Mouse (Mus musculus) retina, embryonic 14.5 days (tissue): ENCODE results near the gene Npff.
A peak's percentile ranks its signal among the peaks of the same experiment; 100 is the strongest.

Experiments used
- DNase-seq: peaks from one replicate; pipeline ENCODE4 v3.0.0-alpha.2; 2015; ENCODE audit warnings: low spot score

The Npff gene

GRCm38 (mm10) chr15:102524892-102525485 is at the start of gene Npff:
Npff (minus strand) TSS chr15:102524942.
- DNase-seq: peak; percentile 94

- no peak for DNase-seq
Observed at GRCm38 (mm10) chr15:102572081-102572480, 47.3 kb upstream of the Npff start.

GRCm38 (mm10) chr15:102567849-102568248 is 43.1 kb upstream of the Npff start:
- DNase-seq: no peak

- no peak for DNase-seq
Observed at GRCm38 (mm10) chr15:102563681-102564080, 38.9 kb upstream of the Npff start.

GRCm38 (mm10) chr15:102563061-102563460 is 38.3 kb upstream of the Npff start:
- DNase-seq: no peak

GRCm38 (mm10) chr15:102562491-102562890 is 37.7 kb upstream of the Npff start:
- no peak for DNase-seq

- DNase-seq: no peak
Observed at GRCm38 (mm10) chr15:102557580-102557979, 32.8 kb upstream of the Npff start.

GRCm38 (mm10) chr15:102555581-102555980 is 30.8 kb upstream of the Npff start:
- DNase-seq: no peak

GRCm38 (mm10) chr15:102552599-102552998 is 27.9 kb upstream of the Npff start:
- no peak for DNase-seq

GRCm38 (mm10) chr15:102547478-102547877 is 22.7 kb upstream of the Npff start:
- DNase-seq: no peak

- no peak for DNase-seq
Observed at GRCm38 (mm10) chr15:102546677-102547427, 22.1 kb upstream of the Npff start.

GRCm38 (mm10) chr15:102546246-102546645 is 21.5 kb upstream of the Npff start:
- no peak for DNase-seq

- DNase-seq: no peak
Observed at GRCm38 (mm10) chr15:102544801-102545200, 20.1 kb upstream of the Npff start.

- no peak for DNase-seq
Observed at GRCm38 (mm10) chr15:102533926-102534325, 9.2 kb upstream of the Npff start.

GRCm38 (mm10) chr15:102532106-102532900 is 7.6 kb upstream of the Npff start:
- no peak for DNase-seq

- no peak for DNase-seq
Observed at GRCm38 (mm10) chr15:102531586-102531985, 6.8 kb upstream of the Npff start.

GRCm38 (mm10) chr15:102530566-102530965 is 5.8 kb upstream of the Npff start:
- DNase-seq: no peak

GRCm38 (mm10) chr15:102528396-102528795 is 3.7 kb upstream of the Npff start:
- DNase-seq: no peak

GRCm38 (mm10) chr15:102527936-102528335 is 3.2 kb upstream of the Npff start:
- no peak for DNase-seq

- DNase-seq: no peak
Observed at GRCm38 (mm10) chr15:102526111-102527002, 1.6 kb upstream of the Npff start.

GRCm38 (mm10) chr15:102521480-102521879 is 3.3 kb downstream of the Npff start:
- DNase-seq: no peak

GRCm38 (mm10) chr15:102520416-102520815 is 4.3 kb downstream of the Npff start:
- DNase-seq: no peak
